Mouse (Mus musculus) bone marrow macrophage, adult 2 months (primary cell): ENCODE data around the gene Myo1d.

ENCODE experiments used
- CTCF ChIP-seq: IDR thresholded peaks from 2 replicates; pipeline ENCODE4 v1.5.1; 2012; ENCODE audit warnings: low read depth, mild to moderate bottlenecking, low read length, moderate library complexity
- POLR2A ChIP-seq: IDR thresholded peaks from 2 replicates; pipeline ENCODE4 v1.6.1; 2012; ENCODE audit warnings: mild to moderate bottlenecking, low read depth, low read length, borderline replicate concordance

- TF ChIP-seq CTCF = no peak
- no peak for TF ChIP-seq POLR2A
These were observed 228.2 kb downstream of the Myo1d start for GRCm38 (mm10) chr11:80551634-80552033.
